In the genomic region with DNA sequence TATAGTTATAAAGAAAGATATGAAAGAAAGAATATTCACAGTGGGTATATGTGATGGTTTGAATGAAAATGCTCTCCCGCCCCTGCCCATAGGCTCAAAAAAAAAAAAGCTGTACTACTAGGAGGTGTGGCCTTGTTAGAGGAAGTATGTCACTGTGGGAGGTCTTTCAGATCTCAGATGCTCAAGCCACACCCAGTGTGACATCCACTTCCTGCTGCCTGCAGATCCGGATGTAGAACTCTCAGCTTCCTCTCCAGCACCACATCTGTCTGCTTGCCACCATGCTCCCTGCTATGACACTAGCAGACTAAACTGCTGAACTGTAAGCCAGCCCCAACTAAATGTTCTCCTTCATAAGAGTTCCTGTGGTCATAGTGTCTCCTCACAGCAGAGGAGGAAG, we compare ENCODE assay signal across 12 mouse cellular contexts.
DNase-seq lines count a peak whose midpoint lies in the region.
"Had no signal": no experiment of that assay in that cellular context is flagged by ENCODE, and none has a peak within 500 bp of the region (broad histone marks: within the 10 kb centered on the region; RNA-seq: fewer than 3 reads in every experiment).

No protein-coding gene starts in this region.

- peak; percentile 37 for DNase-seq in CD4-positive helper T cell, adult 2 months (ENCODE audit: low read depth, low spot score)
- peak; percentile 90 for DNase-seq in ES-CJ7 (ENCODE audit: low read depth, low spot score)
- DNase-seq in adipocyte (ENCODE audit: low spot score) = peak; percentile 8
- DNase-seq in naive thymus-derived CD4-positive, alpha-beta T cell, adult 2 months (ENCODE audit: low read depth) = peak; percentile 12
- DNase-seq in gastrocnemius, postnatal 25 days = no peak
- DNase-seq in adrenal gland, postnatal 10 days = no peak
- no peak for DNase-seq in heart, adult 11 months
- DNase-seq: gastrocnemius, postnatal 10 days; kidney, adult 18-20 months; liver; lung, embryonic 14.5 days; right cerebral cortex, postnatal 14 days had no signal

Comparison
In these comparisons a context has a peak if more than half of its experiments do, and no peak if none do; other contexts are left out.
1. DNase-seq: peak in CD4-positive helper T cell, adult 2 months (single experiment), ES-CJ7 (single experiment), adipocyte (single experiment) and naive thymus-derived CD4-positive, alpha-beta T cell, adult 2 months (single experiment); none in gastrocnemius, postnatal 25 days (single experiment), adrenal gland, postnatal 10 days (single experiment) and heart, adult 11 months (single experiment).